ENCODE assay signal across 41 mouse cellular contexts in the genomic region with DNA sequence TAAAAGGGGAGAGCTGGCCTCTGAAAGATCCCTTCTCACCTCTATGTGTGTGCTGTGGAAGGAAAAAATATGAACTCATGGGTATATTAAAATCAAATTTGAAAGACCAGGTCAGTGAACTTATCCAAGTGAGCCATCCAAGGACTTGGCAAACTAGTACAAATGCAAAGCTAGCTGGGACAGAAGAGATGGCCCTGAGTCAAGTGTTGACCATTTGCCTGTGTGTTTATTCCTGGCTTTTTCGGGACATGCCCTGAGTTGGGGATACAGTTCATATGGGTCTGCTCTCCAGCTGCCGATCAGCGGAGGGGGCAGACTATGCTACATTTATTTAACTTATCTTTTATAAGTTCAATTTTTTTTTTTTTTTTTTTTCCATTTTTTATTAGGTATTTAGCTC. TPM values are rescaled to one million over a fixed set of nuclear protein-coding genes. Genes with fewer than 3 reads are reported as not detected.
"Had no signal": no experiment of that assay in that cellular context is flagged by ENCODE, and none has a peak within 500 bp of the region (broad histone marks: within the 10 kb centered on the region; RNA-seq: fewer than 3 reads in every experiment).

No protein-coding gene starts in this region.

RNA-seq across cellular contexts. Expression of gene 4931422A03Rik, which starts 19.3 kb away (rescaled TPM):
- total RNA-seq: heart, postnatal 10 days; heart, postnatal 14 days; heart, postnatal 25 days; heart, postnatal 36 days; heart, postnatal 4 days; hematopoietic stem cell, adult 5-6 weeks; hindbrain, postnatal 0 days; layer of hippocampus, adult 18-20 months; layer of hippocampus, adult 2 months; layer of hippocampus, postnatal 10 days; layer of hippocampus, postnatal 14 days; layer of hippocampus, postnatal 25 days; layer of hippocampus, postnatal 36 days; left cerebral cortex, adult 18-20 months had no signal
- polyA plus RNA-seq: kidney, adult 2 months; large intestine, adult 2 months had no signal

RNA-seq across cellular contexts. Expression of gene Gm10912, which starts 56.8 kb away (rescaled TPM):
- total RNA-seq: hematopoietic stem cell, adult 5-6 weeks; hindbrain, postnatal 0 days; layer of hippocampus, postnatal 14 days had no signal
- polyA plus RNA-seq: heart, embryonic 10.5 days; heart, embryonic 11.5 days; heart, embryonic 12.5 days; heart, embryonic 13.5 days; heart, embryonic 14.5 days; heart, embryonic 16.5 days; hindbrain, embryonic 10.5 days; hindbrain, embryonic 11.5 days; hindbrain, embryonic 12.5 days; hindbrain, embryonic 13.5 days; hindbrain, embryonic 14.5 days; hindbrain, embryonic 15.5 days; hindbrain, embryonic 16.5 days; hindbrain, postnatal 0 days; intestine, embryonic 14.5 days; intestine, embryonic 16.5 days; intestine, postnatal 0 days; kidney, embryonic 14.5 days; kidney, embryonic 15.5 days; kidney, embryonic 16.5 days; kidney, postnatal 0 days; large intestine, adult 2 months had no signal

RNA-seq across cellular contexts. Expression of gene Gm10799, which starts 59.5 kb away (rescaled TPM):
- total RNA-seq: heart, postnatal 10 days; heart, postnatal 14 days; heart, postnatal 25 days; heart, postnatal 36 days; heart, postnatal 4 days; hematopoietic stem cell, adult 5-6 weeks; hindbrain, postnatal 0 days; layer of hippocampus, adult 18-20 months; layer of hippocampus, adult 2 months; layer of hippocampus, adult 8-10 months; layer of hippocampus, postnatal 10 days; layer of hippocampus, postnatal 14 days; layer of hippocampus, postnatal 25 days; layer of hippocampus, postnatal 36 days; left cerebral cortex, adult 18-20 months had no signal
- polyA plus RNA-seq: heart, embryonic 10.5 days; heart, embryonic 11.5 days; heart, embryonic 12.5 days; heart, embryonic 13.5 days; heart, embryonic 14.5 days; heart, embryonic 15.5 days; heart, embryonic 16.5 days; heart, postnatal 0 days; hindbrain, embryonic 10.5 days; hindbrain, embryonic 11.5 days; hindbrain, embryonic 12.5 days; hindbrain, embryonic 13.5 days; hindbrain, embryonic 14.5 days; hindbrain, embryonic 15.5 days; hindbrain, embryonic 16.5 days; hindbrain, postnatal 0 days; inflammation-experienced regulatory T-cells, adult 6 months; intestine, embryonic 14.5 days; intestine, embryonic 15.5 days; intestine, embryonic 16.5 days; intestine, postnatal 0 days; kidney, adult 2 months; kidney, embryonic 14.5 days; kidney, embryonic 15.5 days; kidney, embryonic 16.5 days; kidney, postnatal 0 days; large intestine, adult 2 months had no signal
